Mouse (Mus musculus): Measurements from ENCODE around the gene Gm10188. TPM values are rescaled to one million over a fixed set of nuclear protein-coding genes. Genes with fewer than 3 reads are reported as not detected.

Gm10188 gene
- not detected in 2 replicates for polyA plus RNA-seq (2012; rRNA removed)

- DNase-seq (ENCODE audit: low read depth, low spot score) = no peak
- WGBS = 75% methylated on average over 3 of the region's 3 CpGs
These were observed at the start of gene Gm10188 for GRCm38 (mm10) chr1:132229667-132230066. Gm10188 (minus strand) TSS chr1:132229767.

- WGBS = 56% methylated on average over 6 of the region's 6 CpGs
- no peak for DNase-seq (ENCODE audit: low read depth, low spot score)
These were observed 47.6 kb upstream of the Gm10188 start for GRCm38 (mm10) chr1:132277124-132277523.

- WGBS = 62% methylated on average over 3 of the region's 3 CpGs
- DNase-seq (ENCODE audit: low read depth, low spot score) = no peak
These were observed 47.1 kb upstream of the Gm10188 start for GRCm38 (mm10) chr1:132276694-132277093.

GRCm38 (mm10) chr1:132271237-132271636, 41.7 kb upstream of the Gm10188 start:
- DNase-seq (ENCODE audit: low read depth, low spot score) = no peak
- 92% methylated on average over 3 of the region's 3 CpGs for WGBS

- no peak for DNase-seq (ENCODE audit: low read depth, low spot score)
- 72% methylated on average over 7 of the region's 7 CpGs for WGBS
These were observed 39.0 kb upstream of the Gm10188 start for GRCm38 (mm10) chr1:132268418-132269060.

- DNase-seq (ENCODE audit: low read depth, low spot score) = no peak
- 69% methylated on average over 2 of the region's 2 CpGs for WGBS
These were observed 38.4 kb upstream of the Gm10188 start for GRCm38 (mm10) chr1:132267959-132268358.

- DNase-seq (ENCODE audit: low read depth, low spot score) = no peak
- WGBS = 28% methylated on average over 8 of the region's 8 CpGs
These were observed 37.4 kb upstream of the Gm10188 start for GRCm38 (mm10) chr1:132266791-132267557.

- no peak for DNase-seq (ENCODE audit: low read depth, low spot score)
- 86% methylated on average over 10 of the region's 10 CpGs for WGBS
These were observed 36.4 kb upstream of the Gm10188 start for GRCm38 (mm10) chr1:132265936-132266335.

GRCm38 (mm10) chr1:132265211-132265859, 35.8 kb upstream of the Gm10188 start:
- DNase-seq (ENCODE audit: low read depth, low spot score) = no peak
- WGBS = 53% methylated on average over 8 of the region's 8 CpGs

- DNase-seq (ENCODE audit: low read depth, low spot score) = no peak
- 69% methylated on average over 7 of the region's 7 CpGs for WGBS
These were observed 35.0 kb upstream of the Gm10188 start for GRCm38 (mm10) chr1:132264577-132264976.

- no peak for DNase-seq (ENCODE audit: low read depth, low spot score)
- 93% methylated on average over 4 of the region's 4 CpGs for WGBS
These were observed 34.1 kb upstream of the Gm10188 start for GRCm38 (mm10) chr1:132263618-132264017.

GRCm38 (mm10) chr1:132261058-132261457, 31.5 kb upstream of the Gm10188 start:
- WGBS = 58% methylated on average over 5 of the region's 5 CpGs
- DNase-seq (ENCODE audit: low read depth, low spot score) = no peak

- WGBS = 72% methylated on average over 1 of the region's 1 CpGs
- DNase-seq (ENCODE audit: low read depth, low spot score) = no peak
These were observed 30.8 kb upstream of the Gm10188 start for GRCm38 (mm10) chr1:132260331-132260730.

- no peak for DNase-seq (ENCODE audit: low read depth, low spot score)
- WGBS = 84% methylated on average over 6 of the region's 6 CpGs
These were observed 24.9 kb upstream of the Gm10188 start for GRCm38 (mm10) chr1:132254467-132254866.

GRCm38 (mm10) chr1:132246641-132247040, 17.1 kb upstream of the Gm10188 start:
- DNase-seq (ENCODE audit: low read depth, low spot score) = no peak
- 56% methylated on average over 4 of the region's 4 CpGs for WGBS

- 63% methylated on average over 6 of the region's 6 CpGs for WGBS
- no peak for DNase-seq (ENCODE audit: low read depth, low spot score)
These were observed 16.6 kb upstream of the Gm10188 start for GRCm38 (mm10) chr1:132246137-132246536.

- WGBS = 75% methylated on average over 5 of the region's 5 CpGs
- no peak for DNase-seq (ENCODE audit: low read depth, low spot score)
These were observed 15.4 kb upstream of the Gm10188 start for GRCm38 (mm10) chr1:132245010-132245409.

- 16% methylated on average over 6 of the region's 6 CpGs for WGBS
- peak; percentile 25 for DNase-seq (ENCODE audit: low read depth, low spot score)
These were observed 8.1 kb upstream of the Gm10188 start for GRCm38 (mm10) chr1:132237585-132238159.

GRCm38 (mm10) chr1:132234757-132235273, 5.2 kb upstream of the Gm10188 start:
- whole genome bisulfite sequencing = 50% methylated on average over 9 of the region's 9 CpGs
- DNase-seq (ENCODE audit: low read depth, low spot score) = no peak

GRCm38 (mm10) chr1:132233566-132233965, 4.0 kb upstream of the Gm10188 start:
- WGBS = 19% methylated on average over 12 of the region's 12 CpGs
- peak; percentile 2 for DNase-seq (ENCODE audit: low read depth, low spot score)
